Mouse (Mus musculus): ENCODE data around the gene Aatk. TPM values are rescaled to one million over a fixed set of nuclear protein-coding genes. Genes with fewer than 3 reads are reported as not detected.

Aatk gene
- polyA plus RNA-seq, 1 experiment from 2014 or later: 1.7 TPM

- no peaks in the 10 kb centered on the region for H3K27me3 ChIP-seq (replicated peaks; ENCODE audit: control insufficient read depth, insufficient read depth, low read length)
- H3K9ac ChIP-seq (ENCODE audit: low read depth, low read length): no peak overlapping the region
- no peaks in the 10 kb centered on the region for H3K9me3 ChIP-seq (ENCODE audit: control insufficient read depth, low read length)
- H3K4me1 ChIP-seq (ENCODE audit: control insufficient read depth, insufficient read depth, low read length): no peaks in the 10 kb centered on the region; the same call in 1 of the 2 replicates
- no peaks in the 10 kb centered on the region for H3K36me3 ChIP-seq (ENCODE audit: control insufficient read depth, insufficient read depth, low read length)
- H3K4me3 ChIP-seq (ENCODE audit: low read length): no peak overlapping the region
- ATAC-seq: no peak
- H3K27ac ChIP-seq (ENCODE audit: low read length): no peak overlapping the region
- no peak overlapping the region for H3K4me2 ChIP-seq (ENCODE audit: low read depth, low read length)
- 70% methylated on average over 4 of the region's 4 CpGs for WGBS
Observed at GRCm38 (mm10) chr11:119973789-119974188, 73.2 kb downstream of the Aatk start.

GRCm38 (mm10) chr11:119970021-119970851 lies 76.7 kb downstream of the Aatk start:
- 62% methylated on average over 12 of the region's 12 CpGs for WGBS
- Histone ChIP-seq H3K9ac (ENCODE audit: low read depth, low read length) (no peak overlapping the region), H3K27me3 (replicated peaks; ENCODE audit: control insufficient read depth, insufficient read depth, low read length) (no peaks in the 10 kb centered on the region)

GRCm38 (mm10) chr11:119967892-119968291 lies 79.1 kb downstream of the Aatk start:
- Histone ChIP-seq H3K27me3 (replicated peaks; ENCODE audit: control insufficient read depth, insufficient read depth, low read length) (no peaks in the 10 kb centered on the region), H3K9ac (ENCODE audit: low read depth, low read length) (no peak overlapping the region), H3K9me3 (ENCODE audit: control insufficient read depth, low read length) (no peaks in the 10 kb centered on the region), H3K36me3 (ENCODE audit: control insufficient read depth, insufficient read depth, low read length) (no peaks in the 10 kb centered on the region), H3K4me2 (ENCODE audit: low read depth, low read length) (no peak overlapping the region), H3K27ac (ENCODE audit: low read length) (no peak overlapping the region), H3K4me3 (ENCODE audit: low read length) (no peak overlapping the region), H3K4me1 (ENCODE audit: control insufficient read depth, insufficient read depth, low read length) (no peaks in the 10 kb centered on the region)
- 86% methylated on average over 2 of the region's 2 CpGs for WGBS
- no peak for ATAC-seq

More at GRCm38 (mm10) chr11:119970021-119970851, 76.7 kb downstream of the Aatk start:
- no peak for ATAC-seq
- Histone ChIP-seq H3K4me2 (ENCODE audit: low read depth, low read length) (no peak overlapping the region), H3K9me3 (ENCODE audit: control insufficient read depth, low read length) (no peaks in the 10 kb centered on the region), H3K36me3 (ENCODE audit: control insufficient read depth, insufficient read depth, low read length) (no peaks in the 10 kb centered on the region), H3K4me3 (ENCODE audit: low read length) (no peak overlapping the region), H3K27ac (ENCODE audit: low read length) (no peak overlapping the region), H3K4me1 (ENCODE audit: control insufficient read depth, insufficient read depth, low read length) (no peaks in the 10 kb centered on the region)

GRCm38 (mm10) chr11:119967401-119967800 lies 79.6 kb downstream of the Aatk start:
- no peak overlapping the region for H3K4me2 ChIP-seq (ENCODE audit: low read depth, low read length)

GRCm38 (mm10) chr11:119966294-119966693 lies 80.7 kb downstream of the Aatk start:
- Histone ChIP-seq H3K9me3 (ENCODE audit: control insufficient read depth, low read length) (no peaks in the 10 kb centered on the region), H3K27me3 (replicated peaks; ENCODE audit: control insufficient read depth, insufficient read depth, low read length) (no peaks in the 10 kb centered on the region), H3K4me2 (ENCODE audit: low read depth, low read length) (no peak overlapping the region), H3K27ac (ENCODE audit: low read length) (no peak overlapping the region), H3K4me1 (ENCODE audit: control insufficient read depth, insufficient read depth, low read length) (no peaks in the 10 kb centered on the region), H3K4me3 (ENCODE audit: low read length) (no peak overlapping the region), H3K9ac (ENCODE audit: low read depth, low read length) (no peak overlapping the region), H3K36me3 (ENCODE audit: control insufficient read depth, insufficient read depth, low read length) (no peaks in the 10 kb centered on the region)
- WGBS: 89% methylated on average over 6 of the region's 6 CpGs
- ATAC-seq: no peak

More at GRCm38 (mm10) chr11:119967401-119967800, 79.6 kb downstream of the Aatk start:
- Histone ChIP-seq H3K27ac (ENCODE audit: low read length) (no peak overlapping the region), H3K4me3 (ENCODE audit: low read length) (no peak overlapping the region), H3K27me3 (replicated peaks; ENCODE audit: control insufficient read depth, insufficient read depth, low read length) (no peaks in the 10 kb centered on the region), H3K9ac (ENCODE audit: low read depth, low read length) (no peak overlapping the region), H3K36me3 (ENCODE audit: control insufficient read depth, insufficient read depth, low read length) (no peaks in the 10 kb centered on the region), H3K4me1 (ENCODE audit: control insufficient read depth, insufficient read depth, low read length) (no peaks in the 10 kb centered on the region), H3K9me3 (ENCODE audit: control insufficient read depth, low read length) (no peaks in the 10 kb centered on the region)
- ATAC-seq: no peak
- WGBS: 85% methylated on average over 8 of the region's 8 CpGs

GRCm38 (mm10) chr11:119965053-119965452 lies 81.9 kb downstream of the Aatk start:
- no peak for ATAC-seq
- WGBS: 36% methylated on average over 9 of the region's 9 CpGs
- H3K4me2 ChIP-seq (ENCODE audit: low read depth, low read length): no peak overlapping the region
- H3K4me3 ChIP-seq (ENCODE audit: low read length): no peak overlapping the region
- H3K27ac ChIP-seq (ENCODE audit: low read length): no peak overlapping the region
- H3K9me3 ChIP-seq (ENCODE audit: control insufficient read depth, low read length): no peaks in the 10 kb centered on the region
- H3K27me3 ChIP-seq (replicated peaks; ENCODE audit: control insufficient read depth, insufficient read depth, low read length): no peaks in the 10 kb centered on the region
- H3K36me3 ChIP-seq (ENCODE audit: control insufficient read depth, insufficient read depth, low read length): 0 out of 2 replicates have a peak, but pooled peaks cover 3% of the 10 kb centered on the region
- H3K9ac ChIP-seq (ENCODE audit: low read depth, low read length): no peak overlapping the region
- no peaks in the 10 kb centered on the region for H3K4me1 ChIP-seq (ENCODE audit: control insufficient read depth, insufficient read depth, low read length)

- H3K4me1 ChIP-seq (ENCODE audit: control insufficient read depth, insufficient read depth, low read length): no peaks in the 10 kb centered on the region
- 0 out of 2 replicates have a peak, but pooled peaks cover 3% of the 10 kb centered on the region for H3K36me3 ChIP-seq (ENCODE audit: control insufficient read depth, insufficient read depth, low read length)
- 76% methylated on average over 3 of the region's 3 CpGs for WGBS
- no peak overlapping the region for H3K9ac ChIP-seq (ENCODE audit: low read depth, low read length)
- H3K27ac ChIP-seq (ENCODE audit: low read length): no peak overlapping the region
- no peak for ATAC-seq
- no peaks in the 10 kb centered on the region for H3K27me3 ChIP-seq (replicated peaks; ENCODE audit: control insufficient read depth, insufficient read depth, low read length)
- no peak overlapping the region for H3K4me2 ChIP-seq (ENCODE audit: low read depth, low read length)
- H3K9me3 ChIP-seq (ENCODE audit: control insufficient read depth, low read length): no peaks in the 10 kb centered on the region
- no peak overlapping the region for H3K4me3 ChIP-seq (ENCODE audit: low read length)
Observed at GRCm38 (mm10) chr11:119961511-119961910, 85.5 kb downstream of the Aatk start.

- no peak overlapping the region for H3K4me3 ChIP-seq (ENCODE audit: low read length)
- no peak overlapping the region for H3K27ac ChIP-seq (ENCODE audit: low read length)
- whole genome bisulfite sequencing: 82% methylated on average over 6 of the region's 6 CpGs
- no peaks in the 10 kb centered on the region for H3K27me3 ChIP-seq (replicated peaks; ENCODE audit: control insufficient read depth, insufficient read depth, low read length)
- no peak overlapping the region for H3K9ac ChIP-seq (ENCODE audit: low read depth, low read length)
- no peak for ATAC-seq
- peaks cover 6% of the 10 kb centered on the region for H3K4me1 ChIP-seq (ENCODE audit: control insufficient read depth, insufficient read depth, low read length)
- H3K4me2 ChIP-seq (ENCODE audit: low read depth, low read length): no peak overlapping the region
- H3K36me3 ChIP-seq (ENCODE audit: control insufficient read depth, insufficient read depth, low read length): 0 out of 2 replicates have a peak, but pooled peaks cover 3% of the 10 kb centered on the region
- H3K9me3 ChIP-seq (ENCODE audit: control insufficient read depth, low read length): no peaks in the 10 kb centered on the region
Observed at GRCm38 (mm10) chr11:119960671-119961070, 86.3 kb downstream of the Aatk start.

- Histone ChIP-seq H3K36me3 (ENCODE audit: control insufficient read depth, insufficient read depth, low read length) (0 out of 2 replicates have a peak, but pooled peaks cover 3% of the 10 kb centered on the region), H3K27me3 (replicated peaks; ENCODE audit: control insufficient read depth, insufficient read depth, low read length) (no peaks in the 10 kb centered on the region), H3K9ac (ENCODE audit: low read depth, low read length) (no peak overlapping the region), H3K4me2 (ENCODE audit: low read depth, low read length) (no peak overlapping the region), H3K4me1 (ENCODE audit: control insufficient read depth, insufficient read depth, low read length) (peaks cover 15% of the 10 kb centered on the region), H3K9me3 (ENCODE audit: control insufficient read depth, low read length) (no peaks in the 10 kb centered on the region), H3K4me3 (ENCODE audit: low read length) (no peak overlapping the region), H3K27ac (ENCODE audit: low read length) (no peak overlapping the region)
- ATAC-seq: no peak
- 72% methylated on average over 4 of the region's 4 CpGs for WGBS
Observed at GRCm38 (mm10) chr11:119959714-119960113, 87.3 kb downstream of the Aatk start.

Measured in intestine, embryonic 16.5 days (tissue).